Mouse (Mus musculus) kidney, embryonic 14.5 days (tissue): Measurements from ENCODE around the gene Supt7l. TPM values are rescaled to one million over a fixed set of nuclear protein-coding genes. Genes with fewer than 3 reads are reported as not detected.
A peak's percentile ranks its signal among the peaks of the same experiment; 100 is the strongest.

Source experiments
- ATAC-seq: fragments of 200-750 bp; cut with Nextera tagmentation; 2 replicates; pipeline ENCODE4 v1.8.0; 2017; ENCODE audit warnings: moderate number of reproducible peaks, mild to moderate bottlenecking, moderate TSS enrichment, moderate library complexity; ENCODE audit not compliant: low FRiP score, low TSS enrichment
- H3K27ac ChIP-seq: fragments of 300-500 bp; sonication (generic); 2 replicates; pipeline ENCODE4 v1.5.1; 2014; ENCODE audit warnings: low read depth, mild to moderate bottlenecking, low read length, moderate library complexity, mixed read lengths
- H3K27me3 ChIP-seq: fragments of 300-500 bp; sonication (generic); 2 replicates; pipeline ENCODE4 v1.6.1; 2014; ENCODE audit warnings: mild to moderate bottlenecking, low read length; ENCODE audit not compliant: control insufficient read depth, insufficient read depth
- H3K36me3 ChIP-seq: fragments of 300-500 bp; sonication (generic); 2 replicates; pipeline ENCODE4 v1.6.1; 2014; ENCODE audit warnings: low read length, mixed read lengths; ENCODE audit not compliant: control insufficient read depth, insufficient read depth
- H3K4me1 ChIP-seq: fragments of 300-500 bp; sonication (generic); 2 replicates; pipeline ENCODE4 v1.6.1; 2014; ENCODE audit warnings: low read length, mixed read lengths; ENCODE audit not compliant: control insufficient read depth, insufficient read depth
- H3K4me2 ChIP-seq: fragments of 300-500 bp; sonication (generic); replicated peaks from 2 replicates; pipeline ENCODE4 v1.6.1; 2014; ENCODE audit warnings: low read depth, mild to moderate bottlenecking, low read length
- H3K4me3 ChIP-seq: fragments of 300-500 bp; sonication (generic); 2 replicates; pipeline ENCODE4 v1.5.1; 2014; ENCODE audit warnings: mild to moderate bottlenecking, low read length
- H3K9ac ChIP-seq: fragments of 300-500 bp; sonication (generic); 2 replicates; pipeline ENCODE4 v1.6.1; 2014; ENCODE audit warnings: low read depth, mild to moderate bottlenecking, low read length, moderate library complexity
- H3K9me3 ChIP-seq: fragments of 300-500 bp; sonication (generic); 2 replicates; pipeline ENCODE4 v1.6.1; 2016; ENCODE audit warnings: low read length; ENCODE audit not compliant: control insufficient read depth
- WGBS: fragments of 180-500 bp; shearing (Covaris S2); extraction: QIAGEN DNeasy Blood & Tissue Kit; methylation state at CpG from one replicate; pipeline ENCODE4 v1.1.7; 2014; 5-methylcytosine and 5-hydroxymethylcytosine counted together
- polyA plus RNA-seq: library from polyadenylated mRNA; unstranded; fragments of >200 nt; fragmentation: Nextera tagmentation; extraction: Ambion mirVana; gene quantifications from 2 replicates; pipeline ENCODE4 v1.2.1, GENCODE M21; 2014

Gene Supt7l
- polyA plus RNA-seq, 1 experiment from 2014 or later, result 23.8 TPM

DNA sequence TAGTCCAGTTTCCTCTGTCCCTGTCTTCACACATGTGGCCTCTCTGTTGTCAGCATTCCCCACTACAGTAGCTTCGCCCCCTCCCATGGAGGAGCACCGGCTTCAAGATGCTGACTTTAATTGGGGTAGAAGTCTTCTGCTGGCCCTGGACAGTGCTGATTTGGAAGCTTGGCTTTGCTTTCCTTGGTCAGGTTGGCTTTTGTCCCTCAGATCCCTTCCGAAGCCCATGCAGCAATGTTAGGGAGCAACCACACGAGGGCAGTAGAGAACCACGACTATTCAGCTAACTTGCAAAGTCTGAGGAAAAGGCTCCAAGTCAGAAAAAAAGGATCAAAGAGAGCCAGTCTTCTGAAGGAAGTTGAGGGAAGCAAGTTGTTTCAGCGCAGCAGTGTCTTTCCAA, 35.9 kb upstream of the Supt7l start:
- Histone ChIP-seq H3K9me3 (no peaks in the 10 kb centered on the region), H3K27ac (0 out of 2 replicates have a peak overlapping the region, but pooled peaks have one; percentile 42), H3K4me2 (no peak overlapping the region), H3K4me3 (no peak overlapping the region), H3K4me1 (peaks cover 2% of the 10 kb centered on the region; the same call in 1 of the 2 replicates), H3K36me3 (peaks cover 14% of the 10 kb centered on the region; the same call in 1 of the 2 replicates), H3K27me3 (no peaks in the 10 kb centered on the region), H3K9ac (no peak overlapping the region)
- ATAC-seq, result peak; percentile 69; the same call in 1 of the 2 replicates
- WGBS, result 5% methylated on average over 6 of the region's 6 CpGs

GRCm38 (mm10) chr5:31562036-31562666, 34.5 kb upstream of the Supt7l start:
- H3K4me1 ChIP-seq, result peaks cover 2% of the 10 kb centered on the region; the same call in 1 of the 2 replicates
- H3K4me3 ChIP-seq, result no peak overlapping the region
- ATAC-seq, result no peak
- H3K9ac ChIP-seq, result no peak overlapping the region
- H3K4me2 ChIP-seq, result no peak overlapping the region
- H3K27ac ChIP-seq, result no peak overlapping the region; the same call in 1 of the 2 replicates
- H3K9me3 ChIP-seq, result no peaks in the 10 kb centered on the region
- H3K36me3 ChIP-seq, result peaks cover 16% of the 10 kb centered on the region; the same call in 1 of the 2 replicates
- WGBS, result 79% methylated on average over 7 of the region's 7 CpGs
- no peaks in the 10 kb centered on the region for H3K27me3 ChIP-seq

DNA sequence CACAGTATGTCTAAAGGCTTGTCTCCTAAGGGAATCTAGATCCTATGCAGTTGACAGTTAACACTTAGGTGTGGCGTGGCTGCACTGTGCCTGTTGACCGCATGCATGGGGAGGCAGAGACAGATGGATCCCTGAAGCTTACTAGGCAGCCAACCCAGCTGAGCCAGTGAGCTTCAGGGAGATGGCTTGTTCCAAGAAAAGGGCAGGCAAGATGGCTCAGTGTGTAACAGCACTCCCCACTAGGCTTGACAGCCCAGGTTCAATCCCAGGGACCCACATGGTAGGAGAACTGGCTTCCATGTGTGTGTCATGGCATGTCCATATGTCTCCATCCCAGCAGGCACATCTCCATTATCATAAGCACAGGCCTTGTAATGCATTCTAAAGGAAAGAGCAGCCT, 32.7 kb upstream of the Supt7l start:
- peaks cover 2% of the 10 kb centered on the region; the same call in 1 of the 2 replicates for H3K4me1 ChIP-seq
- no peaks in the 10 kb centered on the region for H3K9me3 ChIP-seq
- WGBS, result 98% methylated on average over 2 of the region's 2 CpGs
- H3K4me3 ChIP-seq, result no peak overlapping the region
- peaks cover 25% of the 10 kb centered on the region for H3K36me3 ChIP-seq
- H3K27ac ChIP-seq, result no peak overlapping the region
- H3K4me2 ChIP-seq, result no peak overlapping the region
- no peaks in the 10 kb centered on the region for H3K27me3 ChIP-seq
- no peak for ATAC-seq
- no peak overlapping the region for H3K9ac ChIP-seq

DNA sequence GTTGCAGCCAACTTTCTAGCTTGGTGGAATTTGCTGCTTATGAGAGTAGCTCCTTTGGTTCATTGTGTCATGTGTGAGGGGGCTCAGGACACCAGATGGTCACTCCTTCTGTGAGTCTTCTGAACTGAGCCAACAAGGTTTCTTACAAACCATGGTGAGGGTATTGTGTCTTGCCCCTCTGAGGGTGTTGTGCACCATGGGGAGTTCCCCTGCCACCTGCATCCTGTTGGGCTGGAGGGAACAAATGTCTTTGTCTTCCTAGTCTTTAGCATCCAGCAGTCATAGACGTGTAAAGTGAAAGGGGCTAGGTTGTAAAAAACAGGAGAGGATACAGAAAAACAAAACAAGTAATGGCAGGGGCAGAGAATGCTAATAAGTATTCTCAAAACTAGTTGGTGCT, 31.8 kb upstream of the Supt7l start:
- H3K36me3 ChIP-seq, result peaks cover 34% of the 10 kb centered on the region
- 32% methylated on average over 1 of the region's 1 CpGs for WGBS

DNA sequence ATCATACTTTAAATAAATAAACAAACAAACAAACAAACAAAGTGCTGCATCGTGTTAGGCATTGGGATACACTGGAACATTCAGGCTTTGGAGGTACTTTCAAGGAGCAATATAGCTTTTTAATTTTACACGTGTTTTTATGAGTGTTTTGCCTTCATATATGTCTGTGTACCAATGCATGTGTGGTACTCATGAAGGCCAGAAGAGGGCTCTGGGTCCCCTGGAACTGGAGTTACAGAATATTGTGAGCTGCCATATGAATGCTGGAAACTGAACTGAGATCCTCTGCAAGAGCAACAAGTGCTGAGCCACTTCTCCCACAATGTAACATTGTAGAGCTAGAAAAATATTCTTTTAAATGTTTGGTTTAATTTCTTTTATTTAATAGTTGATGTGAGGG, 7.6 kb upstream of the Supt7l start:
- no peak overlapping the region for H3K9ac ChIP-seq
- WGBS, result 89% methylated on average over 2 of the region's 2 CpGs
- H3K4me2 ChIP-seq, result no peak overlapping the region

More for the DNA sequence above, 31.8 kb upstream of the Supt7l start:
- Histone ChIP-seq H3K9ac (no peak overlapping the region), H3K4me2 (no peak overlapping the region), H3K4me1 (peaks cover 2% of the 10 kb centered on the region; the same call in 1 of the 2 replicates), H3K9me3 (no peaks in the 10 kb centered on the region), H3K27ac (no peak overlapping the region), H3K4me3 (no peak overlapping the region), H3K27me3 (no peaks in the 10 kb centered on the region)
- ATAC-seq, result no peak

DNA sequence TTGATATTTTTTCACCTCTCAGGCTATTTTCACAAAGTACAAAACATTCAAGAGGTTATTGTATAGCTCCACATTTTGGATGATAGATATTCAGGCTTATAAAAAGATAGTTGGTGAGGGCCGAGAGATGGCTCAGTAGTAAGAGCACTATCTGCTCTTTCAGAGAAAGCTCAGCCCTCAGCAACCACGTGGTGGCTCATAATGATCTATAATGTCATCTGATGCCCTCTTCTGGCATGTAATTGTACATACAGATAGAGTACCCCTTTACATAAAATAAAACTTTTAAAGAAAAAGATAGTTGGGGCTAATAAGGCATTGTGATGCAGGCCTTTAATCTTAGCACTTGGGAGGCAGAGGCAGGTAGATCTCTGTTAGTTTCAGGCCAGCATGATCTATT, 953 bp upstream of the Supt7l start:
- H3K9ac ChIP-seq, result no peak overlapping the region
- peaks cover 16% of the 10 kb centered on the region for H3K4me1 ChIP-seq
- peaks cover 32% of the 10 kb centered on the region for H3K36me3 ChIP-seq
- ATAC-seq, result no peak
- no peaks in the 10 kb centered on the region for H3K9me3 ChIP-seq
- no peak overlapping the region for H3K4me2 ChIP-seq
- WGBS, result 59% methylated on average over 2 of the region's 2 CpGs
- no peak overlapping the region for H3K27ac ChIP-seq
- no peak overlapping the region for H3K4me3 ChIP-seq
- H3K27me3 ChIP-seq, result no peaks in the 10 kb centered on the region

More for the DNA sequence above, 7.6 kb upstream of the Supt7l start:
- Histone ChIP-seq H3K36me3 (peaks cover 81% of the 10 kb centered on the region), H3K4me3 (no peak overlapping the region), H3K4me1 (no peaks in the 10 kb centered on the region), H3K27me3 (no peaks in the 10 kb centered on the region), H3K9me3 (no peaks in the 10 kb centered on the region), H3K27ac (no peak overlapping the region)
- no peak for ATAC-seq

- H3K9ac ChIP-seq, result peak overlapping the region; percentile 81
- 3% methylated on average over 33 of the region's 40 CpGs for WGBS
- peak overlapping the region; percentile 83 for H3K27ac ChIP-seq
- no peaks in the 10 kb centered on the region for H3K27me3 ChIP-seq
- peak overlapping the region; percentile 98 for H3K4me3 ChIP-seq
- H3K36me3 ChIP-seq, result peaks cover 25% of the 10 kb centered on the region
- no peaks in the 10 kb centered on the region for H3K9me3 ChIP-seq
- peaks cover 16% of the 10 kb centered on the region for H3K4me1 ChIP-seq
- no peak; the same call in 1 of the 2 replicates for ATAC-seq
- peak overlapping the region; percentile 93 for H3K4me2 ChIP-seq
These were observed 408 bp downstream of the Supt7l start for GRCm38 (mm10) chr5:31527117-31527680.

DNA sequence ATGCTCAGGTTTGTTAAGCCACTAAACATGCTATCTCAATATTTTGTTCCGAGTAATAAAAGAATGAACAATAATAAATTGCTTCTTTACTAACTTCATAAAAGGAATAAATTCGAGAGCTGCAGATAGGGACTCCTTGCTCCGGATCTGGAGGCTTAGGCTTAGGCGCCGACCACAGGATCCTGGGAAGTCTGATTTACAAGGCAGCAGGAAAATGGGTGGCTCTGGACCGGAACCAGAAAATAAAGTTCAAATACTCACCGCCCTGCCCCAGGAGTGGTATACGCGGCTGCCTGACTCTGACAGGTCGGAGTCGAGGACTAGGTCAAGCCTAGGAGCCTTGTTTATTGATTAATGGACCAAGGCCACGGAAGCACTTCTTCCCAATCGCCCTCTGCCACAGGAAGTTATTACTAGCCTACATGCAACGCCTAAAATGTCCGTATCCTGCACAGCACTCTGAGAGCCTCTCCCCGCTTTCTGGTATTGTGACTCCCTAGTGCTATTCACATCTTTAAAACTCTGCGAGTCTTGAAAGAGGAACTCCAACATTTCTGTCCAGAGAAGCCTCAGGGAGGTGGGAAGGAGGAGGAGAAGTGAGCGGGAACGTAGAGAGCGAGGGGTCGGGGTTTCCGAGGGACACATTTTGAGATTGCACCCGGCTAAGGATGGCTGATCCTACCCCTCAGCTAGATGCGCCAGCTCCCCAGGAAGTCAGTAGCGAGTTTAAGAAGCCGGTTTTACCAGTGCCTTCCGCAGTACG, 1.1 kb downstream of the Supt7l start, which contains the start of gene Slc4a1ap:
Slc4a1ap (plus strand) TSS at position 642 of the 763 bp plus-strand sequence.
- peak; percentile 85 for ATAC-seq
- H3K4me2 ChIP-seq, result peak within 1 kb of the TSS; percentile 93
- no peaks in the 10 kb centered on the region for H3K27me3 ChIP-seq
- H3K4me3 ChIP-seq, result peak within 1 kb of the TSS; percentile 98
- H3K9ac ChIP-seq, result peak within 1 kb of the TSS; percentile 81
- peaks cover 25% of the 10 kb centered on the region for H3K36me3 ChIP-seq
- peaks cover 16% of the 10 kb centered on the region for H3K4me1 ChIP-seq
- whole genome bisulfite sequencing, result under 1% methylated on average over 28 of the region's 28 CpGs
- H3K27ac ChIP-seq, result peak within 1 kb of the TSS; percentile 83
- H3K9me3 ChIP-seq, result no peaks in the 10 kb centered on the region
